Mouse (Mus musculus): Measurements from ENCODE around the gene Thra.

GRCm38 (mm10) chr11:98796515-98797216, 56.2 kb downstream of the Thra start:
- TF ChIP-seq CTCF (IDR thresholded peaks at IDR 0.05; ENCODE audit: low read depth), result no peak
- TF ChIP-seq EP300 (IDR thresholded peaks at IDR 0.05; ENCODE audit: low read depth), result no peak

Data from liver, postnatal 0 days (tissue).